Mouse (Mus musculus): Measurements from ENCODE around the gene Dgkb.

Gene Dgkb

GRCm38 (mm10) chr12:38371597-38371996 lies 554.1 kb downstream of the Dgkb start:
- DNase-seq (ENCODE audit: low spot score in 2 of 2) = no peak

- DNase-seq (ENCODE audit: low spot score in 2 of 2) = no peak
These were observed 556.6 kb downstream of the Dgkb start for GRCm38 (mm10) chr12:38374159-38374558.

- DNase-seq (ENCODE audit: low spot score in 2 of 2) = no peak
These were observed 568.4 kb downstream of the Dgkb start for GRCm38 (mm10) chr12:38385942-38386341.

GRCm38 (mm10) chr12:38386991-38387390 lies 569.5 kb downstream of the Dgkb start:
- DNase-seq (ENCODE audit: low spot score in 2 of 2) = peak; percentile 23 to 35

GRCm38 (mm10) chr12:38387654-38388053 lies 570.1 kb downstream of the Dgkb start:
- DNase-seq (ENCODE audit: low spot score in 2 of 2) = no peak

GRCm38 (mm10) chr12:38388243-38388642 lies 570.7 kb downstream of the Dgkb start:
- no peak for DNase-seq (ENCODE audit: low spot score in 2 of 2)

- DNase-seq (ENCODE audit: low spot score in 2 of 2) = no peak
These were observed 580.3 kb downstream of the Dgkb start for GRCm38 (mm10) chr12:38397754-38398312.

- DNase-seq (ENCODE audit: low spot score in 2 of 2) = peak in 1 of 2 experiments; percentile 10
These were observed 582.6 kb downstream of the Dgkb start for GRCm38 (mm10) chr12:38400089-38400488.

GRCm38 (mm10) chr12:38435364-38436130 lies 618.0 kb downstream of the Dgkb start:
- DNase-seq (ENCODE audit: low spot score in 2 of 2) = no peak

- no peak for DNase-seq (ENCODE audit: low spot score in 2 of 2)
These were observed 618.6 kb downstream of the Dgkb start for GRCm38 (mm10) chr12:38436131-38436436.

GRCm38 (mm10) chr12:38450323-38451087 lies 633.0 kb downstream of the Dgkb start:
- no peak for DNase-seq (ENCODE audit: low spot score in 2 of 2)

- no peak for DNase-seq (ENCODE audit: low spot score in 2 of 2)
These were observed 634.2 kb downstream of the Dgkb start for GRCm38 (mm10) chr12:38451677-38452076.

GRCm38 (mm10) chr12:38468191-38468590 lies 650.7 kb downstream of the Dgkb start:
- DNase-seq (ENCODE audit: low spot score in 2 of 2) = no peak

GRCm38 (mm10) chr12:38468605-38469004 lies 651.1 kb downstream of the Dgkb start:
- no peak for DNase-seq (ENCODE audit: low spot score in 2 of 2)

- DNase-seq (ENCODE audit: low spot score in 2 of 2) = no peak
These were observed 679.7 kb downstream of the Dgkb start for GRCm38 (mm10) chr12:38497229-38497628.

GRCm38 (mm10) chr12:38500931-38501330 lies 683.4 kb downstream of the Dgkb start:
- DNase-seq (ENCODE audit: low spot score in 2 of 2) = no peak

- no peak for DNase-seq (ENCODE audit: low spot score in 2 of 2)
These were observed 690.7 kb downstream of the Dgkb start for GRCm38 (mm10) chr12:38508195-38508594.

GRCm38 (mm10) chr12:38545431-38545830 lies 727.9 kb downstream of the Dgkb start:
- DNase-seq (ENCODE audit: low spot score in 2 of 2) = no peak

- no peak for DNase-seq (ENCODE audit: low spot score in 2 of 2)
These were observed 759.6 kb downstream of the Dgkb start for GRCm38 (mm10) chr12:38577141-38577540.

GRCm38 (mm10) chr12:38579191-38579817 lies 761.8 kb downstream of the Dgkb start:
- DNase-seq (ENCODE audit: low spot score in 2 of 2) = no peak

- DNase-seq (ENCODE audit: low spot score in 2 of 2) = no peak
These were observed 768.9 kb downstream of the Dgkb start for GRCm38 (mm10) chr12:38586368-38586865.

GRCm38 (mm10) chr12:38589951-38590350 lies 772.4 kb downstream of the Dgkb start:
- DNase-seq (ENCODE audit: low spot score in 2 of 2) = no peak
